Mouse (Mus musculus) hindlimb bud, embryonic 11.5 days (tissue): ENCODE results near the gene Cpn2.

ENCODE experiments used
- DNase-seq: peaks from one replicate; pipeline ENCODE4 v3.0.0-alpha.2; 2012; ENCODE audit warnings: low read depth, low spot score; ENCODE audit errors: extremely low spot score

Gene Cpn2

GRCm38 (mm10) chr16:30241623-30242022, 25.7 kb downstream of the Cpn2 start:
- DNase-seq: no peak

- DNase-seq: no peak
Measured at GRCm38 (mm10) chr16:30238791-30239190, 28.5 kb downstream of the Cpn2 start.

- DNase-seq: no peak
Measured at GRCm38 (mm10) chr16:30236091-30236699, 31.1 kb downstream of the Cpn2 start.

GRCm38 (mm10) chr16:30235577-30235976, 31.7 kb downstream of the Cpn2 start:
- DNase-seq: no peak

GRCm38 (mm10) chr16:30234636-30235546, 32.4 kb downstream of the Cpn2 start:
- no peak for DNase-seq

- no peak for DNase-seq
Measured at GRCm38 (mm10) chr16:30234077-30234476, 33.2 kb downstream of the Cpn2 start.

GRCm38 (mm10) chr16:30231882-30232604, 35.3 kb downstream of the Cpn2 start:
- no peak for DNase-seq

GRCm38 (mm10) chr16:30227352-30227751, 39.9 kb downstream of the Cpn2 start:
- no peak for DNase-seq

- no peak for DNase-seq
Measured at GRCm38 (mm10) chr16:30221161-30221782, 46.0 kb downstream of the Cpn2 start.

- DNase-seq: no peak
Measured at GRCm38 (mm10) chr16:30215811-30216210, 51.5 kb downstream of the Cpn2 start.

- DNase-seq: no peak
Measured at GRCm38 (mm10) chr16:30213644-30214043, 53.7 kb downstream of the Cpn2 start.

GRCm38 (mm10) chr16:30212035-30212434, 55.3 kb downstream of the Cpn2 start:
- DNase-seq: no peak

GRCm38 (mm10) chr16:30209264-30209663, 58.0 kb downstream of the Cpn2 start:
- no peak for DNase-seq

GRCm38 (mm10) chr16:30207991-30208390, 59.3 kb downstream of the Cpn2 start:
- no peak for DNase-seq

- no peak for DNase-seq
Measured at GRCm38 (mm10) chr16:30207111-30207828, 60.0 kb downstream of the Cpn2 start.
